Mouse (Mus musculus) mouse trophoblast stem cell (cell line): ENCODE measurements at regions not wholly inside any gene's neighbourhood (a gene's known extent, or its start where the extent isn't known, plus 50 kb on each side); places are given as distances from the start of the nearest gene placed in this dataset.

Experiments used
- in situ Hi-C, 2 experiments: fragments of 300-500 bp; cut with MseI, MboI; formaldehyde crosslinking; loops; 2 replicates in 1 of 2; 3 replicates in 1 of 2; pipeline ENCODE4 v1.15.1; 2025

DNA sequence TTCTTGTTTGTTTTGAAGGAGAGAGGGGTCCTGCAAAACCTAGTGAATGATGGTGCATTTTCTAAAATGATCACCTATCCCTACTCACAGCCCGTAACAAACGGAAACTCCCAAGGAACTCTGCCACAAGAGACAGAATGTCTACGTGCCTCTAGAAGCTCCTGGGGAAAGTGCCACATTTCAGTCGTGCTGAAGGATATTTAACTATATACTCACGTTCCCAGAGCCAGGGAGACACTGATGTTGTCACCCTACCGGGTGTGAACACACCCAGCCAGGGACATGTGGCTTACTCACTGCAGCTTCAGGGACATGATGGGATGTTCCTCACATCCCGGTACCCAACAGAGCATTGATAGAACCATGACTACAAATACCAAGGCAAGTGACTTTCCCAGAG, 456.7 kb downstream of the Irx1 start:
- in situ Hi-C loops: no loop called here

DNA sequence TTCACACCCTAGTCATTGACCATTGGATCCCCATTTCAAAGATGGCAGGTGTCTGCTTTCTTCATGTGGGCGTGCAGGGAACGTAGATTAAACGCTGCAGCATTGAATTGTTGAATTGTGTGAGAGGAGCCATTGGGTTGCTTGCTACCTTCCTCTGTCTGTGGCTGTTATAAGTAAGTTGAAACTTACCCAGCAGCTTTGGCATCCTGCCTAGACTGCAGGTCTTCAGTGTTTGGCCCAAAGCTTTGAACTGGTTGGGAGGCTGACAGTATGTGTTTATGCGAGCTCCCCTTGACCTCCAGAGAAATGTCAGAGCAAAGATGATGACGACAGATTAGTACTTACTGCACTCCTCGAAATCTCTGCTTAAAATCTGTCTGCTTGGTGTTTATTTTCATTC, 473.8 kb downstream of the Irx1 start:
- in situ Hi-C loops: no loop called here

DNA sequence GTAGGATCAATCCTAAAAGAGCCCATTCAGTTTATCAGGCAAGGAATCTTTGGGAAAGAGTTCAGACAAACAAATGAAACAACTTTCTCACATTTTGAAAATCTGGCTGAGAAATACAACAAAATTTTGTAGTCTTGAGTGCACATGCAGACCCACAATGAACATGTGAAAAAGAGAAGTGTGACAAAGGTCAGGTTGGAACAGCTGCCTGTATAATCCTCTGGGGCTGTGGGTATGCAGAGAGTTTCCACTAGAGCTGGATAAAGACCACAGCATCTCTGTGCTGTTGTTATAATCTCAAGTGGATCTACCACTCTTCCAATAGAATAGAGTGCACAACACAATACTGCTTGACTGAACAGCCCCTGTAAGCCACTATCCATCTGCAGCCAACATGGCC, 482.3 kb downstream of the Irx1 start:
- in situ Hi-C loops: no loop called here

DNA sequence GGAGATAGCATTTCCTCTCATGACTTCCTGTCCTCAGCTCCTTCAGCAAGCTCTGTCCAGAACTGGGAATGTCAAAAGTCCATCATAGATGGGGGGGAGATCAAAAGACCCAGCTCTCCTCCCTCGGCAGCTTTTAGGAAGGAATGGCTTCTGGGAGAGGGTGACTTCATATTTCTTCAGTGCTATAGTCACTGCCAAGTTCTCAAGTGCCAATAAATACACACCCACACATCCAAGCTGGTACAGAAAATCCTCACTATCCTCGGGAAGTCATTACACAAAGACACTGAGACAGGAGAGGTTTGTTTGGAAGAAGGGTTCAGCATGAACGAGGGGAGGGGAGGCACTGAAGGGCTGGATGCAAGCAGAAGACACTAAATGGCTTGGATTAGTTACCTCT, 502.0 kb downstream of the Irx1 start:
- in situ Hi-C loops: loop anchor here in 1 of 2 experiments (25.0 kb wide), 1 partner anchor 501 kb away; the partner anchor contains the start of gene Irx1

DNA sequence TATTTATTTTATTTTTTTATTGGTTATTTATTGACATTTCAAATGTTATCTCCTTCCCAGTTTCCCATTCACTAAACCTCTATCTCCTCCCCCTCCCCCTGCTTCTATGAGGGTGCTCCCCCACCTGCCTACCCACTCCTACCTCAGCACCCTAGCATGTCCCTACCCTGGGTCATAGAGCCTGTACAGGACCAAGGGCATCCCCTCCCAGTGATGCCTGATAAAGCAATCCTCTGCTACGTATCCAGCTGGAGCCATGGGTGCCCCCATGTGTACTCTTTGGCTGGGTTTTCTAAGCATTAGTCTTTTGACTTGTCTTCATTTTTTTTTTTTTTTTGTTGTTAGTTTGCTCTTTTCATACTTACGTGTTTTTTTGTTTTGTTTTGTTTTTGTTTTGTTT, 502.9 kb downstream of the Irx1 start:
- in situ Hi-C loops: loop anchor here in 1 of 2 experiments (25.0 kb wide), 1 partner anchor 502 kb away; the partner anchor contains the start of gene Irx1

DNA sequence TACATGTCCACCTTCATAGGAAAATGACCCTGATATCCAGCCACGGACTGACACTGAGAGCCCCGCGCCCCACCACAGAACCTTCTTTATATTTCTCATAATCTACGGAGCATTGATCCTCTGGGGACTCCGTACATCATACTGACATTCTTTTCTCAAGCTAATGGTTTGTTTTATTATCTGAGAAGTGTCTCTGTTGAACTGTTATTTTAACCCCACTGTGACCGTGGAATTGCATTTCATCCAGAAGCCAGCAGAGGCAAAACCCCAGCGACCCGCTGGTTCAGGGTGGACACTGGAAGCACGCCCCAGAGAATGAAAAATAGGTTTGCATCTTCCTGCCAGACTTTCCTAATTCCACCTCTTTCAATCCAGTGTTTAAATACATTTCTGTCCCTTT, 503.4 kb downstream of the Irx1 start:
- in situ Hi-C loops: loop anchor here in 1 of 2 experiments (25.0 kb wide), 1 partner anchor 502 kb away; the partner anchor contains the start of gene Irx1

DNA sequence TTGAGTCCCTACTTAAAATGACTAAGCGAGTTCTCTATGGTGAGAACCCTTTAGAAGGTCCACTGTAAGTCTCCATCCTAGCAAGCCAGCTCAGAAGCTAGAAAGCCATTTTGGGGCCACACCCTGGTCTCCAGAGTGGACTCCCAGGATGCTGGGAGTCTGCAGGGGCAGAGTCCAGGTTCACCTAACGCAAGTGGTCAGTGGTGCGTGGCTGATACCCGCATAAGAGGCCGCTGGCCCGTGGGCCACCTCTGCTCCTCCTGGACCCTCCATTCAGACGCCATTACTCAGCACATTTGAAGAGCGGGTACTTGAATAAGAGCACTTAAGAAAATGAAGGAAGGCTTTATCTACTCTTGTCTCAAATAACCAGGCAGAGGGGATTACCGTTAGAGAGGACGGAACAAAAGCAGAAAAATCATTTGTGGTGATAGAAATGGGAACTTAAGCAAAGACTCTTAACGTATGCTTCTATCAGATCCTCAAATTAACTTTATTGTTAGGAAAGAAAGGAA, 504.4 kb downstream of the Irx1 start:
- in situ Hi-C loops: loop anchor here in 1 of 2 experiments (25.0 kb wide), 1 partner anchor 503 kb away; the partner anchor contains the start of gene Irx1

DNA sequence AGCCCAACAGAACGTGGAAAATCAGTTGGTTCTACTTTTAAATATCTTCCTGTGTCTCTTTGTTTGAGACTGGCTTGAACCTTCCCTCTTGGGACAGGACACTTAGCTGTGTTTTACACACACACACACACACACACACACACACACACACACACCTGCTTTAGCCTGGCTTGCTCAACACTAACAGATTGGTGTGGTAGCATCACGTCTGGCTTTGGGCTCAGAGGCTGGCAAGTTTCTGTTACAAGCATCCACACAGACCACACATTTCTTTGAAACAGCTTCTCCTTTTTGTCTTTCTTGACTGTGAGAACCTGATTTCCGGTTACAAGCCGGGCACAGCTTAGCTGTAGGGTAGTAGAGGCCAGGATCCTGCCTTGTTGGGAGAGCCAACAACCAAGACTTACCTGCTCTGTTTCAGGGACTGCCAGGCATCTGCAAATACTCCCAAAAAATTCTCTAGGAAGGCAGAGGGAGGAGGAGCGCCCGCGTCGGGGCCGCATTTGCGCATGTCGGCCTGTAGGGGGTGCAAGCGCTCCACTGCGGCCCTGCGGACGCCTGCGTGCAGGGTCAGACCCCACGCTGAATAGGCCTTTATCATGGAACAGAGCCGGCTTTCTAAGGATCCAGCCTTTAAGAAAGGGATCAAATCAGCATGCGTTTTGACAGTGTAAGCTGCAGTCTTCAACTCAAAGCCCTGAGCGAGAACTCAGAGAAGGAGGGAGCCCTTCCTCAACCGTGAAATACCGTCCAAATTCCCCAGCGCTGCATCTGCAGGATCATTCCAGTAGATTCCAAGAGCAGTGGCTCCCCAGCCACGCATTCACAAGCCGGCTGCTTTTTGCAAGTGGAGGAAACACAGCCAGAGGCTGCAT, 505.2 kb downstream of the Irx1 start:
- in situ Hi-C loops: loop anchor here in 1 of 2 experiments (25.0 kb wide), 1 partner anchor 504 kb away; the partner anchor contains the start of gene Irx1

DNA sequence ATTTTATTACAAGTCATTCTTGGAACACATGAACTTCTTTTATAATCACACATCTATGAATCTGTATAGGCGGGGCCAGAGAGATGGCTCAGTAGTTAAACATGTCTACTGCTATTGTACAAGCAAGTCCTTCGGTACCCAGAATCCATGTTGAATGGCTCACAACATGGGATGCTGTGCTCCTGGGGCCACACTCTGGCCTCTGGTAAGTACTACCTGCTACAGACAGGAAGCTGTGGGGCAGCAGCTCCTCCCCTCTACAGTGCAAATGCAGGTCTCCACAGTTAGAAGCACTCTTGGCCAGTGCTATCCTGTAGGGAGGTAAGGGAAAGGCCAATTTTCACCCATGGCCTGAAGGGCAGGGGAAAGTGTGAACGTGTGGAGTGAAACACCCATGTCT, 506.0 kb downstream of the Irx1 start:
- in situ Hi-C loops: loop anchor here in 1 of 2 experiments (25.0 kb wide), 1 partner anchor 505 kb away; the partner anchor contains the start of gene Irx1

DNA sequence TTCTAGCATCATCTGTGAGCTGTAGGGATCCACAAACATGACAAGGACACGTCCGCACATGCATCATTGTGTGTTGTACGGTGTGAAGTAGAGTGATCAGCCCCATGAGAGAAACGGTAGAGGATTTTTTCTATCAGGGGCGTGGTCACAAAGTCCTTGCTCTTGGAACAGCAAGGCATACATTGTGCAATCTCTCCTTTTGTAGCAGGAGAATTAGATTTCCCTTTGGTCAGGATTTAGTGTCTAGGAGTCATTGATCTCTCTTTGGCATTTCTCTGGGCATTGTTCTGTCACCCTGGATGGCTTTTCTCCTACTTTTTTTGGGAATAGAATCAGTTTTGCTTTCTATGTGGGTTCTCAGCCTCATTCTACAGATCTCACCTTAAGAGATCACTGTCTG, 511.3 kb downstream of the Irx1 start:
- in situ Hi-C loops: loop anchor here in 1 of 2 experiments (25.0 kb wide), 1 partner anchor 510 kb away; the partner anchor contains the start of gene Irx1

DNA sequence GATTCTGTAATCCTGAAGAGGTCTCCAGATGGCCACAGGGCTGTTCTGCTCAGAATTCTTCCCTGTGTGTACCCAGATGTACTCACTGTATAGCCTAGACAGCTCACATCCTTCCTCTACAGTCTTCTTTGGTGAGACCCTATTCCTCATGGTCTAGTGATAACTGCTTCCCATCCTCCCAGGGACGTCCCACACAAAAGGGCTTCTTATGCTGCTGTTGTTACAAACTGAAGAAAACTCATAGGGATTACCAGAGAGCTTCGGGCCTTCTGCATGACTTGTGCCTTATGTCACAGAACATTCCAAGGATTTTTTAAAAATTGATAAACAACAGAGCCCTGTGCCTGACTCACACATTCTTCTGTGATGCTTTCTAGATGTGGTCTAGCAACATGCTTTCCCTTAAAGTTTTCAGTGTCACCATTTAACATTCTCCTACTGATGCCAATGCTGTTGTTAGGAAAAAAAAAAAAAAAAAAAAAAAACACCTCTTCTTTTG, 525.9 kb downstream of the Irx1 start:
- in situ Hi-C loops: no loop called here

DNA sequence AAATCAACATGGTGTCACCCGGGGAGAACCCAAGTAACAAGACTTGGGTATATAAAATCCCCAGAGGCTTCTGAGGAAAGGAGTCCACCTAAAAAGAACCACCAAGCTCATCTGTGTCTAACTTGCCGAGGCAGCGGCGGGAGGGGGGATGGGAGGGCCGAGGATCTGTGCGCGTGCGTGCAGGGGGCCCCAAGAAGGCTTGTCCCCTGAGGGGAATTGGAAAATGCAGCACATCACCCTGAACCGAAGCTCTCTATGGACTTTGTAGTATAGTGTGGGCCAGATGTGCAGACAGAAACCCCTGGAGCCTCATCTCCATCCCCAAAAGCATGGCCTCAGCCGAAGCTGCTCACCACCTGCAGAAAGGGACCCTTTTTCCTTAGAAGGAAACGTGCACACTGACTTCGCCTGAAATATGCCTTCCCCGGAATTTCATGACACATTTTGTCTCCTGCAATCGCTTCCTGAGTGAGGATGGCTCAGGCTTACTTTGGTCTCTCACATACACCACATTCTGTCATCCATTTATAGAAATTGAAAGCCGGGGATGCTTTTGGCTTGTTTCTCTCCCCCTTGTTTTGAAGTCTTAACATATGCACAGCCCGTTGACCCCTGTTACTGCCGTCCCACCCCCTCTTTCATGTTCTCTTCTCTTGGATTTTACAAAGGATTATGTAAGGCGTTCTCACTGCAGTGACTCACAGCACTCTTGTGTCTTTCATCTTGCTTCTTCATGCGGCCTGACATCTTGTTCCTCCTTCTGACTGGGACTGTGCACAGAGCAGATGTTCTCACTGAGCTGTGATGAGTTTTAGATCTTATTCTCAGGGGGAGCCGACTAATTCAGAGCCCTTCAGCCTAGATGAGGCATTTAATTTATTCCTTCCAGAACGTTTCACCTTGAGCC, 559.6 kb downstream of the Irx1 start:
- in situ Hi-C loops: no loop called here

DNA sequence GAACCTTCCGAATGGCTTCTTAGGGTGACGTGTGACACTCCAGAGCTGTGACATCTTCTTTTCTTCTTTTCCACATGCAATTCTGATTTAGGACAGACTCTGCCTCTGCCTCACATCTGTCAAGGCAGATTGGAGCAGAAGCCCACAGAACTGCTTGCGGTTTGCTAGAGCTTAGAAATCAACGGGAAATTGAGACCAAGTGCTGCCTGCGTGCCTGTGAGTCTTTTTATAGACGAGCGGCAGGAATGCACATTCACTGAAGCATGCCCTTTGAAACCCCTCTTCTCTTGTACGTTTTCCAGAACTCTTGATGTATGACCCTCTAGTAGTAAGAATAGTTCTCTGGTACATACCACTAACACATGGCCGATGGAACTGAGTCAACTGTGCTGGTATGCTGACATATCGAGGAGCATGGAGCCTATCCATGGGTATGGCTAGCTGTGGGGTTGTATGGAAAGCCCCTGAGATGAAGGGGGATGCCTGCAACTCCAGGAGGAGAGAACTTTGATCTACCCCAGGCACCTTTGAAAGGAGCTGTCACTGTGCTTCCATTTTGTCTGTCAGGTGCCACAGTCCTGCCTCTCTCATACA, 552.2 kb upstream of the Adamts16 start:
- in situ Hi-C loops: no loop called here

DNA sequence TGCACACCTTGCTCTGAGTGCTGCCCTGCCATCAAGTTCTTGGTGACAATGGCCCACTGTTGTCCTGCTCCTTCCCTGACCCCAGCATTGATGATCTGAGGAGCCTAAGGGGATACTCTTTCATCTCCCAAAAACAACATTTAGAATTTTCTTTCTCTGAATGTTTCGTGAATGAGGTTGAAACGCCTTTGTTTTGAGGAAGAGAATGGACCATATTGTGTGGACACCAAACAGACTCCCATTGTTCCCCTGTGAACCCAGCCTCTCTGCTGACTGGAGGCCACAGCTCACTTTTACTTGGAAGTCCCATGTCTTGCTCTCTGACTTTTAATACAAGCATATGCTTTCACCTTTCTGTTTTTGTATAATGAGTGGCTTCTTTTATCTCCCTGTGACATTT, 537.0 kb upstream of the Adamts16 start:
- in situ Hi-C loops: no loop called here

DNA sequence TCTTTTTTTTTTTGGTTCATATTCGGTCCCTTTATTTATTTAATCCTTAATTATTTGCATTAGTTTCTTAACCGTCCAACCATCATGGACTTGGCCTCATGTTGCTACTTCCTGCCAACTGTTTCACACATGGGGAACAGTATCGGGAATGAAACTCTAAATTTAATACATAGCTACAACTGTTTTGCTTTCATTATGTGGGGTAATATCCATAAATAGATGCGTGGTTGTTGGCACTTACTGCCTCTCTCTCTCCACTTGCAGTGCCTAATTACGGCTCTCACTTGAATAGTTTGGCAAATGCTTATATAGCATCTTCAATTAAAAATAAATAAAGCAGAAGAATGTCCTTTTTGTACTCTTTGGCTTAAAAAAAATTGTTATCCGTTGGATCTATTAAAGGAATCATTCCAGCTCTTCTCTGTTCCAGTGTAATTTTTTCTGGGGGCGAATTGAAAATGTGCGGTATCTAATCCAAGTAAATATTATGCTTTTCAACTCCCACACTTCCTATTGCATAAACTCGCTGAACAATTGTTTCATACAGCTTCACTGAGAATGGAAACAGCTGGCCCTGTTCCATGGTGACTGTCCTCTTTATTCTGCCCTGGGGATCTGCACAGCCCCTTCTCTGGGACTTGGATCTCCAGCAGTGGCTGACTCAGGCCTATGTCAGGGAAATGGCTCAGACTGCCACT, 534.4 kb upstream of the Adamts16 start:
- in situ Hi-C loops: no loop called here

DNA sequence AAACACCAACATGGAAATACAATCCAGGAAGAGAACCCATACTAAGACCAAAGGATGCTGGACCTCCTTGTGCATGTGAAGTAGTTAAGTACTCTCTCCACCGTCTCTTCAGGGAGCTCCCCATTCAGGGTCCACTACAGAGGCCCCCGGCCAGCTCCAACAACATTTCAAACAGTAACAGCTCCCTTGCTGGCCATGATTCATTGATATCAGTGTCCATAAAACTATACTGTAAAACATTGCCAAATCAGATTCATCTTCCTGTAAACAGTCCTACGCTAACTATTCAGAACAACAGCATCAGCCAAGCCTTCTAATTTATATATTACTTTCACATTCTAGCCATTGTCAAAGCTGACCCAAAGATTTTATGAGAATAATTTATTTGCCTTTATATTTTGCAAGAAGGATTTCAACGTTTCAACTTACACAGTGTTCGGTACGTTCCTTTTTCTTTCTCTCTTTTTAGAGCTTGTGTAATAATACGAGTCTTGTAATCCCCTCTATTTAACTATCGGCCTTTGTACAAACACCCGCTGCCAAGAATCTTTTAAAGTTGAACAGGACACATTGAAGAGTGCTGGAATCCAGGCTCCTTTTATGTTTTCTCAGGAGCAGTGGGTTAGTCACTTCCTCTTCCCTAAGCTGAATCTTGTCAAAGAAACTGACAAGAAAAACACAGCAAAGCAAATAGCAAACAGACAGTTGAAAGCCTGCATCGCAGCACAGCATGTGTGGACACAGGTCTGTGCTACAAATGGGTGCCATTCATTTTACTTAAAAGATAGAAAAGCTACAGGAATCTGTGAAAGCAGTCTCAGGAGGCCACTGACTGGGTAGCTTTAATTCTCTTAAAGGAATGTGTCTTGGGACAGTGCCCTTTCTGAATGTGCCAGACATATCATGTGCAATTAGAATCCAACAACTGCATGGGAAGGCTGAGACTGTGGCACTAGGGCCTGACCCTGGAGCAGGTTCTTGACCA, 531.4 kb upstream of the Adamts16 start:
- in situ Hi-C loops: no loop called here

DNA sequence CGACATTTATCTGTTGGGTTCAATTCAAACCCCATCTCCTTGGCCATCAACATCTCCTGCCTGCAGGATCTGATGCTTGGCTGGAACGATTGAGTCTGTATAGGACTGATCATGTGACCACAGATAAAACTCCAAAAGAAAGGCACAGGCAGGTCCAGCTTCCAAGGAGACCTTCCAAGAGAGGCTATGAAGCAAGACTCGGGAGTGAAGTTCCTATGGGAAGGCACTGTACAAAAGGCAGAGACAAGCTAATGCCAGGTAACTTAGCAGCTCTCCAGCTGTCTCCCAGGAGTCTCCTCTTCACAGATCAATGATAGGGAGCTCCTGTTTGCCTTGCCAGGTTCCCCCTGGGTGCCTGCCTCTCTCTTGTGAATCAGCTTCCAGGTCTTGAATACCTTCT, 528.2 kb upstream of the Adamts16 start:
- in situ Hi-C loops: no loop called here

DNA sequence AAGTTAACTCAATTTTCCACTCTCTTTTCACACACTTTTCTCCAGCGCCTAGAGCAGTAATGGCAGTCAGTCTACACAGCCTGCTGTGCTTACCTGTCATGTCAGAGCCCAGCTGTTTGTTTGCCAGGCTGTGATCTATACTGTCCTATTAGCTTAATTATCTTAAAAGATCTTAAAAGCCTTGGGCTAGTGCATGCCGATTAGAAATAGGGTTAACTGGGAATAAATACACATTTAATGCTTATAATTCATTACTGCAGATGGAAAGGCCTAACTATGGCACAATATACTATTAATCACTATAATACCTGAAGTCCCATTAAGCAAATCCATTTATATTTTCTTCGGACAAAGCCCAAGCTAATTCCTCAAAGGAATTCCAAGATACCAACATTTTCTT, 523.6 kb upstream of the Adamts16 start:
- in situ Hi-C loops: no loop called here

DNA sequence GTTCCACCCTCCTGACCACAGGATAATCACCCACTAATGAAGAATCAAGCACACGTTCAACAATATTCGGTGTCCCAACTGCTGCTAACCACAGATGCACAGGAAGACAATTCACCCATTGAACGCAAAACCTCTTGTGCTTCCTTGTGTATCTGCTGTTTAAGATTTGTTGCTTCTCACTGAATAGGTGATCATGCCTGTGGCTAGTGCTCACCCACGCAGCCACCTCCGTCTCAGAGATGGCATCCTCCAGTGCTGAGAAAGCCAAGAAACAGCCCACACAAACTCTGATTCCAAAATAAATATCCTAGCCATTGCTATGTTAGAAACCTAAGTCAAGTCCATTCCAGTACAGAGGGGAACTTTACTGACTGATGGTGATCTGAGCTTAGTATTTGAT, 520.7 kb upstream of the Adamts16 start:
- in situ Hi-C loops: no loop called here
